Mouse (Mus musculus): ENCODE data around the gene Bag3. TPM values are rescaled to one million over a fixed set of nuclear protein-coding genes. Genes with fewer than 3 reads are reported as not detected.

The Bag3 gene
- polyA plus RNA-seq, 1 experiment from 2014 or later: 2.0 TPM

DNA sequence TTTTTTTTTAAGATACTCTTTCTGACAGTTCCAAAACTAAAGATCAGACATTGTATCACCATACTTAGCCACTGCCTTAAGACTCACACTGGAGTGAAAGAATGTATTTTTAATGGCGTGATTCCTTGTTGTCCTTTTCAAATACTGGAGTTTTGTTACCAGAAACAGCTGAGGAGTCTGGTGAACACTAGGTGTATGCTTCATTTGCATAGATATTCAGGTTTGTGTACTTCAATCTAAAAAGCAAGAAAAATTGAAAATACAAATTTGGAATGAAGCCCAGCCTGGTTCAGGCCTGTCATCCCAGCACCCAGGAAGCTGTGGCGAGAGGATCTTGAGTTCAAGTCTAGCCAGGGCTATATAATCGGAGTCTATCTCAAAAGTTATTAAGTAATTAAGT lies 1.2 kb downstream of the Bag3 start:
- 92% methylated on average over 3 of the region's 3 CpGs for WGBS
- H3K4me3 ChIP-seq: no peak overlapping the region
- no peaks in the 10 kb centered on the region for H3K9me3 ChIP-seq
- no peak overlapping the region for H3K9ac ChIP-seq
- H3K36me3 ChIP-seq (replicated peaks): no peaks in the 10 kb centered on the region
- H3K27me3 ChIP-seq (replicated peaks): peaks cover 29% of the 10 kb centered on the region
- H3K27ac ChIP-seq: no peak overlapping the region
- no peak overlapping the region for H3K4me2 ChIP-seq
- no peak for ATAC-seq (replicated peaks)
- peaks cover 23% of the 10 kb centered on the region for H3K4me1 ChIP-seq

DNA sequence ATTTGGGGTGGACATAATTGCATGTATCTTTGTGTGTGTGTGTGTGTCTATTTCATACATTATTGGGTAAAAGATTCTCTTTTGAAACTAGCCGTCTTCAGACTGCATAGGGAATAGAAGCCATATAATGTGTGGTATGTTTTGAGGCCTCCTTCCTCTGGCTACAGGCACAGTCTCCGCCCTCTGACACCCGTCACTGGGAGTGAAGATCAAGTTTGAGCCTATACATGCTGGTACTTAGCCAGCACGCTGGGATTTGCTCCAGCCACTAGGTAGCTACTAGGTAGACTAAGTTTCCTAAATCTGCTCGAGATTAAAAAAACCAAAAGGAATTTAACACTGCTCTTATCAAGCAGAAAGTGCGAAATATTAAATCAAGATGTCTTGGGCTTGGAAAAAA lies 3.2 kb downstream of the Bag3 start:
- Histone ChIP-seq H3K9ac (no peak overlapping the region), H3K36me3 (replicated peaks) (no peaks in the 10 kb centered on the region), H3K27ac (no peak overlapping the region), H3K4me1 (peaks cover 40% of the 10 kb centered on the region), H3K4me2 (no peak overlapping the region), H3K27me3 (replicated peaks) (peaks cover 27% of the 10 kb centered on the region), H3K9me3 (no peaks in the 10 kb centered on the region), H3K4me3 (no peak overlapping the region)
- 77% methylated on average over 6 of the region's 6 CpGs for WGBS
- ATAC-seq (replicated peaks): no peak

DNA sequence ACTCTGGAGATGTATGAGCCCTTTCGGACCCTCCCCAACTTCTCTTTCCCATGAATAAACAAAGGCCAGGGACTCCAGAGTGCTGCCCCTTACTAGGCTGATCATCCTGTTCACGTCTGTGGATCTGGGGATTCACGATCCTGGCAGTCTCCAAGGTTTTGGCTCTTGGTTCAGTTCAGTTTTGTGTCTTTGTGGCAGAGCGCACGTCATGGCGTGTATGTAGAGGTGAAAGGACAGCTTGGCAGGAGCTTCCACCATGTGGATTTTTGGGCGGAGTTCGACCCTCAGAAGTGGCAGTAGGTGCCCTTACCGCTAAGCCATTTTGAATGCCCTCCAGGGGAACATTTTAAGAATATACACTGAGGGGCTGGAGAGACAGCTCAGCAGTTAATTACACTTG lies 5.2 kb downstream of the Bag3 start:
- no peak overlapping the region for H3K4me2 ChIP-seq
- peaks cover 12% of the 10 kb centered on the region; the same call in 1 of the 2 replicates for H3K27me3 ChIP-seq (replicated peaks)
- peaks cover 42% of the 10 kb centered on the region for H3K4me1 ChIP-seq
- no peak for ATAC-seq (replicated peaks)
- no peak overlapping the region for H3K4me3 ChIP-seq
- H3K9ac ChIP-seq: no peak overlapping the region
- H3K9me3 ChIP-seq: no peaks in the 10 kb centered on the region
- 82% methylated on average over 9 of the region's 9 CpGs for WGBS
- no peaks in the 10 kb centered on the region for H3K36me3 ChIP-seq (replicated peaks)
- no peak overlapping the region for H3K27ac ChIP-seq

DNA sequence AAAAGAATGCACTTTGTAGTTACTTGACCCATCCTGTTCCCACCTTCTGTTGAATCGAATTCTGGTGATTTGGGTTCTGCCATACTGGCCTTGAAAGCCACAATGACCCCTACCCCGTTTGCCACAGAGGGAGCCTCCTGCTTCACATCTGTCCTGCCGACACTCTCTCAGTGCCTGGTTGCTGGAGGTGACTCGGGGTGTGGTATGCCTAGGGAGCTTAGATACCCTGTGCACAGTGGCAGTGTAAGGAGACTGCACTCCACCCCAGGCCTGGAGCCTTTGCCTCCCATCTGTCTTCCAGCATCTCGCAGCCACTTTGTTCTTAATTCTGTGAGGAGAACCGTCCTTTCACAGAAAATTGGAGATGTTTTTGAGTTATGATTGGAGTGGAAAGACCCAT lies 5.7 kb downstream of the Bag3 start:
- peaks cover 37% of the 10 kb centered on the region for H3K4me1 ChIP-seq
- no peak for ATAC-seq (replicated peaks)

DNA sequence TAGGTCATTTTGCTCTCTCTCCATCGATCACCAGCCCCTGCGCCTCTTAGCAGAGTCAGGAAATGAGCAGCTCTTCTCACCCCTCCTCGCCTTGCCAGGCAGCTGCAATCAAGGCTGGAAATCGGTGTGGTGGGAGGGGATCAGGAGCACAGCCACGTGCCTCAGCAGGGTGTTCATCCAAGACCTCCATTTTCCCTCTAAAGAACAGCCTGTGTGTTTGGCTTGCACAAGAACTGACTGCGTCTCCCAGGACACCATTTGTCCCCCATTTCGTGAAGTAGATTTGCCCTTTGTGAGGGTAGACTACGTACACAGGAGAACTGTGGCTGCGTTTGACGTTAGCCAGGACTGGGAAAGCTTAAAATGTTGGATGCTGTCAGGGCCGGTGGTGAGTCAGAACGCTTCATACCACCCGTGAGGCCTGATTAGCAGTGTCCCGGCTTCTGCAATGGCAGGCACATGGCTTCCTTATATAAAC lies 6.2 kb downstream of the Bag3 start:
- Histone ChIP-seq H3K36me3 (replicated peaks) (no peaks in the 10 kb centered on the region), H3K27me3 (replicated peaks) (0 out of 2 replicates have a peak, but pooled peaks cover 2% of the 10 kb centered on the region), H3K4me2 (no peak overlapping the region), H3K9me3 (no peaks in the 10 kb centered on the region), H3K4me1 (peaks cover 37% of the 10 kb centered on the region), H3K9ac (no peak overlapping the region), H3K27ac (peak overlapping the region; percentile 50), H3K4me3 (no peak overlapping the region)
- peak; percentile 53; the same call in 1 of the 2 replicates for ATAC-seq (replicated peaks)
- WGBS: 34% methylated on average over 14 of the region's 14 CpGs

More for the DNA sequence above, 5.7 kb downstream of the Bag3 start:
- 60% methylated on average over 6 of the region's 6 CpGs for WGBS
- Histone ChIP-seq H3K4me2 (no peak overlapping the region), H3K4me3 (no peak overlapping the region), H3K9ac (no peak overlapping the region), H3K9me3 (no peaks in the 10 kb centered on the region), H3K27me3 (replicated peaks) (peaks cover 6% of the 10 kb centered on the region; the same call in 1 of the 2 replicates), H3K36me3 (replicated peaks) (no peaks in the 10 kb centered on the region), H3K27ac (peak overlapping the region; percentile 50)

DNA sequence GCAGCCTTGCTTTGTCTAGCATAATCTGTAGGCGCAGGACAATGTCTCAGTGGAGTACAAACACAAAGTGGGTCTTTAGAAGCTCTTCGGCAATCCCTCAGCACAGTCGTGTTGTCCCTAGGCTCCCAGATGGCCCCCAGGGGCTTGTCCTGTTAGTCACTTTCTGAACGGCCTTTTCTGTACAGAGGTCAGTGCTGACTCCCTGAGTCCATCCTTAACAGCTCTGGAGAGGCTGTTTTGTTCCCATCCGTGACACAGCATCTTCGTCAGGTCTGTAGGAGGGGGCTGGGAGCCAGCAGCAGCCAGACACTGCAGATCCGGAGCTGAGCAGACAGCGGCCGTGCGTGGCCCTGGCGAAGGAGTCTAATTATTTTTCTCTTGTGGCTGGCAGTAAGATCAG lies 7.6 kb downstream of the Bag3 start:
- peaks cover 51% of the 10 kb centered on the region for H3K4me1 ChIP-seq

DNA sequence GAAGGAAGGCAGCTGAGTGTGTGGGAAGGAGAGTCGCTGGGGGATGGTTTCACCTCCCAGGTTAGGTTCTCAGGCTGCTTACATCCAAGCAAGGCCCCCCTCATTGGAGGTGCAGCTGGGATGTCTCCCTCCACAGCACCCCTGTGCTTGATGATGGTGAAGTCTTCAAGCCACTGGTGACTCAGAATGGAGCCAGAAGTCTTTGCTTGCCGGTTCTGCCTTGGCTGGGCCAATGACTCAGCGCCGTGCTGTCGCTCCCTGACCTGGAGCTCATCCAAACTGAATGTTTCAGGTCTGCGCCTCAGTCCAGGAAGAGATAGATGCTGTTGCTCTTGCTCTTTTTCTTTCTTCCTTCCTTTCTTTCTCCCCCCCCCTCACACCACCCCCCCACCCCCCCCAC lies 8.5 kb downstream of the Bag3 start:
- Histone ChIP-seq H3K36me3 (replicated peaks) (no peaks in the 10 kb centered on the region), H3K27me3 (replicated peaks) (no peaks in the 10 kb centered on the region), H3K9ac (no peak overlapping the region), H3K4me2 (no peak overlapping the region), H3K4me3 (no peak overlapping the region), H3K4me1 (peaks cover 55% of the 10 kb centered on the region), H3K9me3 (no peaks in the 10 kb centered on the region), H3K27ac (no peak overlapping the region)
- 61% methylated on average over 6 of the region's 6 CpGs for WGBS
- ATAC-seq (replicated peaks): no peak

More for the DNA sequence above, 7.6 kb downstream of the Bag3 start:
- Histone ChIP-seq H3K9ac (0 out of 2 replicates have a peak overlapping the region, but pooled peaks have one; percentile 1), H3K4me3 (no peak overlapping the region), H3K27ac (peak overlapping the region; percentile 71), H3K27me3 (replicated peaks) (no peaks in the 10 kb centered on the region), H3K4me2 (peak overlapping the region; percentile 25; the same call in 1 of the 2 replicates), H3K9me3 (no peaks in the 10 kb centered on the region), H3K36me3 (replicated peaks) (no peaks in the 10 kb centered on the region)
- WGBS: 6% methylated on average over 11 of the region's 11 CpGs
- peak; percentile 74 for ATAC-seq (replicated peaks)

DNA sequence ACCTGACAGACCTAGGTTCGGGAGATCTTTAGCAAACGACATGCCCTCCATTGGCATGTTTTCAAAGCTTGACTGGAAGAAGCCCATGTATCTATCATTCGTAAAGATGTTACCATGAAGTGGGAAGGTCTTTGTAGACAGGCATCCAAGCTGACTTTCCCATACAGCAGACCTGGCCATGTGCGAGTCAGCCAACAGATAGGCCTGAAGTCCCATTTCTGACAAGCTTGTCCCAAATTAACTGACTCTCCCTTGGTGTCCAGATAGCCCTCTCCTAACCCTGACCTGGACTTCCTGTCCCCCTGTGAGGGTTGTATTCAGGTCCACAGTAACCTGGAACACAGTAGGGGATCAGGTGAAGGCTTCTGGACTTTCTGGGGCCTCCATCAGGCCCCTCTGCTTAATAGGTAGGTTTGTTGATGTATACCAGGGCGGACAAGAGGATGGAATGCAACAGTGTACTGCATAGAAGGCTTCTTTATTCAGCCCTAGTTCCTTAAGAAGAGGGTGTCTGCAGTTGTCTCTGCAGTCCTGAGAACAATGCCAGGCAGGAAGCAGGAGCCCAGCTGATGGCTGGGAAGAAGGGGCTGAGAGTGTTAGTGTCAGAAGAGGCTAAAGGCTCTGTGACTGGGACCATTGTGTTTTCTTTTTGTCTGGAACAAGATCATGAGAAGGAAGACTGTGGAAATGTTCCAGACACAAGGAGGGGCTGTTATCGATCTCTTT lies 9.2 kb downstream of the Bag3 start:
- H3K4me1 ChIP-seq: peaks cover 55% of the 10 kb centered on the region
- no peaks in the 10 kb centered on the region for H3K9me3 ChIP-seq
- H3K27me3 ChIP-seq (replicated peaks): no peaks in the 10 kb centered on the region
- H3K36me3 ChIP-seq (replicated peaks): no peaks in the 10 kb centered on the region
- H3K9ac ChIP-seq: no peak overlapping the region
- WGBS: 84% methylated on average over 6 of the region's 6 CpGs
- H3K4me2 ChIP-seq: no peak overlapping the region
- H3K27ac ChIP-seq: no peak overlapping the region
- no peak for ATAC-seq (replicated peaks)
- H3K4me3 ChIP-seq: no peak overlapping the region

DNA sequence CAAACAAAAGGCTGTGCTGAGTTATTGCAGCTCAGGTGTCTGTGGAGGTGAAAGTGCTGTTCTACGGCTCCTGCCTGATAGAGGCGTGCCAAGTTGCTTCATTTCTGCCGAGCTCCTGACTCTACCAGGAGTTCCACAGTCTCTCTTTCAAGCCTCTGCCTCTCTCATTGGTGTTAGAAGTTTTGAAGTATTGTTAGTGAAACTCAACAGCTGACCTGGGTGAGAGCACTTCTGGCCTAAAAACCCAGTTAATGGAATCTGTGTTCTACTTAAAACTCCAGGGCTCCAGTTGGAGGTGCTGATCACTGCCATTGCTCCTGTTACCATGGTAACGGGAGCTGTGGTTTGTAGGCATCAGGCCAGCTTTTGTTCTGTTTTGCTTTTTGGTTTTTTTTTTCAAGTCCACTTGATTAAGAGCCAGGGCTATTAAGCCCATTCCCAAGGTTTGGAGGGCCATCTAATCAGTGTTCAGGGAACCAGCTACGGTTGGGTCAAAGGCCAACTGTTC lies 11.6 kb downstream of the Bag3 start:
- Histone ChIP-seq H3K27me3 (replicated peaks) (no peaks in the 10 kb centered on the region), H3K36me3 (replicated peaks) (no peaks in the 10 kb centered on the region), H3K27ac (peak overlapping the region; percentile 62), H3K4me3 (no peak overlapping the region), H3K4me2 (no peak overlapping the region), H3K9ac (no peak overlapping the region), H3K9me3 (no peaks in the 10 kb centered on the region), H3K4me1 (peaks cover 42% of the 10 kb centered on the region)
- 31% methylated on average over 5 of the region's 5 CpGs for WGBS
- no peak for ATAC-seq (replicated peaks)

DNA sequence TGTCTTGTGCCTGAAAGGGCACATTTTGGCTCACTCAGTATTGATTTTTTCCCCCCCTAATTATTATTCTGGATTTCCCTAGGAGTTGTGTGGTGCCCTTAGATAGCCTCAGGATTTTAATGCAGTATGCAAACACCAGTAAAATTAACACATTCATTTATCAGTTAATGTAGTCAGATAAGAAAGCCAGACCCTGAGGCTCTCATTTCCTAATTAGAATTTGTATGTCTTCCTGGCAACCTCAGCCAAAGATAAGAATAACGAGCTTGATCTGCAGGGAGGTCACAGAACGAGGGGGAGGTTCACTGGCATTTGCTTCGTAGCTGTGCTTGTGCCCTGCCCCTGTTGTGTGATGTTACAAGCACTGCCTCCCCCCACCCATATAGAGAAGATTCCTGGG lies 12.7 kb downstream of the Bag3 start:
- H3K4me2 ChIP-seq: no peak overlapping the region
- ATAC-seq (replicated peaks): no peak
- peak overlapping the region; percentile 62 for H3K27ac ChIP-seq
- WGBS: 16% methylated on average over 3 of the region's 3 CpGs
- H3K9ac ChIP-seq: no peak overlapping the region
- H3K4me1 ChIP-seq: peaks cover 33% of the 10 kb centered on the region
- no peaks in the 10 kb centered on the region for H3K36me3 ChIP-seq (replicated peaks)
- H3K27me3 ChIP-seq (replicated peaks): no peaks in the 10 kb centered on the region
- no peak overlapping the region for H3K4me3 ChIP-seq
- no peaks in the 10 kb centered on the region for H3K9me3 ChIP-seq

DNA sequence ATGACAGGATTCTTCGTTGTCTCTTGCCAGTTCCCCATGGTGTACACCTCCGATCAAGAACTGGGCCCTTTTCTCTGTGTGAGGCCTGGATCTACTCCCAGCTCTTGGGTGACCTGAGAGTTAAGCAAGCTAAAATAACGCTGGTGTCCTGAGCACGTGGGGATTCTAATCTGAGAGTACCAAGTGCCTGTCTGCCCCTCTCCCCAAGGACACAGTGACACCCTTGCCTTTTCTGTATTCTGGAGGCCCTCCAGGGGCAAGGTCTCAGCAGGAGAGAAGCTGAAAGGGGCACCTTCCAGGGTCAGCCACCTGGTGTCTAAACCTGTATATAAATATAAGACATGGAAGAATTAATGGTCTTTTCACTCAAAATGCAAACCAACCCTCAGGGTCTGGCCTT lies 14.3 kb downstream of the Bag3 start:
- Histone ChIP-seq H3K9me3 (no peaks in the 10 kb centered on the region), H3K9ac (no peak overlapping the region), H3K27me3 (replicated peaks) (no peaks in the 10 kb centered on the region), H3K4me2 (no peak overlapping the region), H3K4me1 (peaks cover 31% of the 10 kb centered on the region), H3K27ac (no peak overlapping the region), H3K36me3 (replicated peaks) (no peaks in the 10 kb centered on the region), H3K4me3 (no peak overlapping the region)
- 83% methylated on average over 4 of the region's 4 CpGs for WGBS
- no peak for ATAC-seq (replicated peaks)

DNA sequence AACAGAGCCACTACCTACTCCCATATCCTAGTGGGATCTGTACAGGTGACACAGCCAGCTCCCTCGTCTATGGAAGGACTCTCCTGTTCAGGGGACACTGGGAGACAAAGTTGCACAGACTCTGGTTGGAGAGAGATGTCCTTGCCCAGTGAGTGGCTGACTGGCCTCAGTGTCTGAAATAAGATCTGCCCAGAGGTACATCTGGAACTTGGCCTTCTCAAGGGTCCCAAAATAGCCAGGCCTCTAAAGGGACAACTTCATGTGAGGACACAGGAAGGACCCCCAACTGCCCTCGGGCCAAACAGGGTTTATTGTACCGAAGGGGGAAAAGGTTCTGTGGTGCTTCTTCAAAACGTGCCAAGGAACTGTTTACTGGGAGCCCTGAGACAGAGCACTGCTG lies 14.8 kb downstream of the Bag3 start:
- Histone ChIP-seq H3K4me2 (no peak overlapping the region), H3K4me3 (no peak overlapping the region), H3K36me3 (replicated peaks) (no peaks in the 10 kb centered on the region), H3K4me1 (peaks cover 30% of the 10 kb centered on the region), H3K9ac (no peak overlapping the region), H3K9me3 (no peaks in the 10 kb centered on the region), H3K27me3 (replicated peaks) (no peaks in the 10 kb centered on the region), H3K27ac (no peak overlapping the region)
- no peak for ATAC-seq (replicated peaks)
- WGBS: 72% methylated on average over 4 of the region's 4 CpGs

DNA sequence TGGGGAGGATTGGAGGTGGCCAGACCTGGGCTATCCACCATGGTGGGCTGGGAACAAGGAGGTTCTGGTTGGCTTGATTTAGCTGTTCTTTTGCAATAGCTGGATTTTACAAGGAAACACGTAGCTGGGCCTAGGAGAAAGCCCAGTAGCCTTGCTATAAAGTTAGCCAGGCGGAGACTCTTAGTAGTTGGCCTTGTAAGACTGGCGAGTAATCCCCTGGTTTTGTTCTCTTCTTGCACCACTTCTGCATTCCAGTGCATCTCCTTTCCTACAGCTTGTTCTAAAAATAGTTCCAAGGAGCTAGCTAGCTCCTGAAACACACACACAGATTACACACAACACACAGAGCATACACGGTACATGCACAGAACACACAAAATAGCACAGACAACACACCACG lies 15.4 kb downstream of the Bag3 start:
- Histone ChIP-seq H3K9me3 (no peaks in the 10 kb centered on the region), H3K4me2 (no peak overlapping the region), H3K4me1 (peaks cover 27% of the 10 kb centered on the region), H3K4me3 (no peak overlapping the region), H3K36me3 (replicated peaks) (no peaks in the 10 kb centered on the region), H3K9ac (no peak overlapping the region), H3K27ac (no peak overlapping the region), H3K27me3 (replicated peaks) (no peaks in the 10 kb centered on the region)
- ATAC-seq (replicated peaks): no peak
- 72% methylated on average over 5 of the region's 5 CpGs for WGBS
